In the genomic region with DNA sequence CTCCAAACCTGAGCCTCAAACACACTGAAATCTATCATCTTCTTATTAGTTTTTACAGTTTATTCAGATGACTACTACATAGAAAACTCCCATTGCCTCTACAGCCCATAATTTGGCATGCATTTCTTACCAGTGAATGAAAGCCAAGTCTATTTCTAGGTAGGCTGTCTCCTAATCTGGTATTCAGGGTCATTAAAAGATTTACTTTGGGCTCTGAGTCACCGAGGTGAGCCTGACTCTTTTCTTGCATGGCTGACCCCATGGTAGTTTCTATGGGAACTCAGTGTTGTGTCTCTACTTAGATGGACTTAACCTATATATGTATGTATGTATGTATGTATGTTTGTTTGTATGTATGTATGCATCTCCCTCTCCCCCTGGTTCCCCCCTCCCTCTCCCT, we compare ENCODE assay signal across 15 mouse cellular contexts.
"Had no signal": no experiment of that assay in that cellular context is flagged by ENCODE, and none has a peak within 500 bp of the region (broad histone marks: within the 10 kb centered on the region; RNA-seq: fewer than 3 reads in every experiment).

No protein-coding gene starts in this region.

- H3K27ac ChIP-seq: limb, embryonic 12.5 days; liver, embryonic 13.5 days; lung, embryonic 15.5 days; macrophage; midbrain, embryonic 12.5 days; stomach, embryonic 15.5 days had no signal

- H3K27me3 ChIP-seq: limb, embryonic 12.5 days; liver, embryonic 13.5 days; lung, embryonic 15.5 days; megakaryocyte, embryonic 14.5 days; stomach, embryonic 15.5 days had no signal

- DNase-seq: kidney, postnatal 25 days; liver; liver, embryonic 13.5 days; liver, postnatal 0 days; lung, postnatal 14 days; right cerebral cortex, postnatal 14 days; thymus, adult 2 months; thymus, postnatal 25 days had no signal

- H3K4me1 ChIP-seq: liver, embryonic 13.5 days; lung, embryonic 15.5 days; megakaryocyte, embryonic 14.5 days; stomach, embryonic 15.5 days had no signal

- H3K9ac ChIP-seq: limb, embryonic 12.5 days; liver, embryonic 13.5 days; liver, postnatal 0 days; lung, embryonic 15.5 days; midbrain, embryonic 12.5 days; stomach, embryonic 15.5 days had no signal

- H3K9me3 ChIP-seq: limb, embryonic 12.5 days; liver, embryonic 13.5 days; lung, embryonic 15.5 days; megakaryocyte, embryonic 14.5 days; midbrain, embryonic 12.5 days; stomach, embryonic 15.5 days had no signal

- H3K4me2 ChIP-seq: limb, embryonic 12.5 days; liver, embryonic 13.5 days; lung, embryonic 15.5 days; midbrain, embryonic 12.5 days; stomach, embryonic 15.5 days had no signal

- H3K36me3 ChIP-seq: limb, embryonic 12.5 days; liver, embryonic 13.5 days; lung, embryonic 15.5 days; midbrain, embryonic 12.5 days; stomach, embryonic 15.5 days had no signal

- ATAC-seq: liver, postnatal 0 days; midbrain, embryonic 16.5 days had no signal

- H3K4me3 ChIP-seq: limb, embryonic 12.5 days; liver, embryonic 13.5 days; lung, embryonic 15.5 days; megakaryocyte, embryonic 14.5 days; midbrain, embryonic 12.5 days; stomach, embryonic 15.5 days had no signal
